Mouse (Mus musculus) limb, embryonic 14.5 days (tissue): ENCODE measurements around the gene Tmem41a. TPM values are rescaled to one million over a fixed set of nuclear protein-coding genes. Genes with fewer than 3 reads are reported as not detected.
"Not testable (repeated sequence)": the region's sequence is repeated elsewhere in the genome, so short reads cannot be mapped to it uniquely, and the experiment has no call there.

Source experiments
- ATAC-seq: fragments of 200-750 bp; cut with Nextera tagmentation; 2 replicates; pipeline ENCODE4 v1.8.0; 2017; ENCODE audit warnings: low read depth, moderate number of reproducible peaks, moderate TSS enrichment; ENCODE audit not compliant: low FRiP score
- DNase-seq: peaks from one replicate; pipeline ENCODE4 v3.0.0-alpha.2; 2015; ENCODE audit warnings: low spot score
- H3K27ac ChIP-seq: fragments of 300-500 bp; sonication (generic); replicated peaks from 2 replicates; pipeline ENCODE4 v1.5.1; 2014; ENCODE audit warnings: low read depth, mild to moderate bottlenecking, low read length, moderate library complexity, mixed read lengths
- H3K27me3 ChIP-seq: fragments of 300-500 bp; sonication (generic); 2 replicates; pipeline ENCODE4 v1.6.1; 2014; ENCODE audit warnings: low read length, mixed read lengths; ENCODE audit not compliant: control insufficient read depth, insufficient read depth
- H3K36me3 ChIP-seq: fragments of 300-500 bp; sonication (generic); 2 replicates; pipeline ENCODE4 v1.6.1; 2014; ENCODE audit warnings: mild to moderate bottlenecking, low read length, moderate library complexity, mixed read lengths; ENCODE audit not compliant: control insufficient read depth, insufficient read depth
- H3K4me1 ChIP-seq: fragments of 300-500 bp; sonication (generic); 2 replicates; pipeline ENCODE4 v1.6.1; 2014; ENCODE audit warnings: antibody characterized with exemption, low read length, mixed read lengths; ENCODE audit not compliant: control insufficient read depth, insufficient read depth
- H3K4me2 ChIP-seq: fragments of 300-500 bp; sonication (generic); replicated peaks from 2 replicates; pipeline ENCODE4 v1.6.1; 2014; ENCODE audit warnings: low read depth, mild to moderate bottlenecking, low read length, moderate library complexity; ENCODE audit not compliant: severe bottlenecking
- H3K4me3 ChIP-seq: fragments of 300-500 bp; sonication (generic); replicated peaks from 2 replicates; pipeline ENCODE4 v1.5.1; 2014; ENCODE audit warnings: low read length
- H3K9ac ChIP-seq: fragments of 300-500 bp; sonication (generic); 2 replicates; pipeline ENCODE4 v1.6.1; 2014; ENCODE audit warnings: mild to moderate bottlenecking, low read depth, low read length, moderate library complexity; ENCODE audit not compliant: severe bottlenecking
- H3K9me3 ChIP-seq: fragments of 300-500 bp; sonication (generic); 2 replicates; pipeline ENCODE4 v1.6.1; 2016; ENCODE audit warnings: low read length; ENCODE audit not compliant: control insufficient read depth
- POLR2A ChIP-seq: fragments of 200-500 bp; IDR thresholded peaks from 2 replicates; pipeline ENCODE4 v1.8.0; 2012; ENCODE audit warnings: inconsistent platforms, mild to moderate bottlenecking, moderate library complexity, borderline replicate concordance; ENCODE audit not compliant: insufficient read depth, insufficient read length; ENCODE audit errors: extremely low read depth
- WGBS: fragments of 180-500 bp; shearing (Covaris S2); extraction: QIAGEN DNeasy Blood & Tissue Kit; methylation state at CpG from one replicate; pipeline ENCODE4 v1.1.7; 2014; 5-methylcytosine and 5-hydroxymethylcytosine counted together
- polyA plus RNA-seq, 2 experiments: library from polyadenylated mRNA; depleted of rRNA in 1 of 2; stranded (reverse) in 1 of 2; unstranded in 1 of 2; fragments of >200 nt; fragmentation: Nextera tagmentation in 1 of 2; extraction: Ambion mirVana in 1 of 2; gene quantifications; 2 replicates each; pipeline versions ENCODE4 v1.2.1 to v1.2.3; 2012 to 2014

The Tmem41a gene
- polyA plus RNA-seq (2012; rRNA removed) (27.6 and 30.5 TPM in 2 replicates), polyA plus RNA-seq (2014; fragmentation: Nextera tagmentation; extraction: Ambion mirVana) (42.3 and 42.8 TPM in 2 replicates)

DNA sequence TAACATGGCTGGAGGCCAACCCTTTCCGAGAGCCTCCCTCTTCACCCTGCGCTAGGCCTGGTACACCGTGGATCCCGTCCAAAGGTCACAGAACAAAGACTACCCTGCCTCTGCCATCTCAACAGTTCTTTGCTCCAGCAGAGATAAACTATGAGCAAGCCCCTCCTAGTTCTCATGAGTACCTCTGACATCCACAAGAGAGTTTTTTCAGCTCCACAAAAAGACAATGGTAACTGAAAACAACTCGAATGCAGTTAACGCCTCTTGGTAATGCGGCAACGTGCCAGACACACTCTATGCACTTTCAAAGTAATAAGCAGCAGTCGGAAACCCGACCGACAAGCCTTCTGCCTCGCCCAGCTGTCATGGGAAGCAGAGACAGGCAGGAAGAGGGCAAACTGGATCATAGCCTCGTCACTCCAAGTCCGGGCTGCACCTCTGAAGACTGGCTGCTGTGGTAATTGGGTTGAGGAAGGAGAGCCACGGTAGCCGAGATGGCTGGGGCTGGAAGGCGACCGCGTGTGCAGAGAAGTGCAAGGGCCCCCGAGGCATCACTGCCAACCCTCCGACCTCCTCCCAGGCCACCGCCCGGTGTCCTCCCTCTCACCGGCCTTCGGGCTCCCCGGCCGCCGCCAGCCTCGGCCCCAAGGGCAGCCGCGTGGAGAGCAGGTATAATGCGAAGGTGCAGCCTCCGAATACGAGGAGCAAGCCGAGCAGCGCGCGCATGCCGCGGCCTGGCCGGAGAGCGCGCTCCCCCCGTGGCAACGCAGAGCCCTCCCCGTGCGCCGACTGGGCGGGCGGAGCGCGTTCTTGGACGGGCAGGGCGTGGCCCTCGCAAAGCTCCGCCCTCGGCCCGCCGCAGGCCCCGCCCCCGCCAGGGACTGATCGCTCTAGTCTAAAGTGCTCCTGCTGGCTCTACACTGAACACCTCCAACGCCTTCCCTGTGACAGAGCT is at the start of gene Tmem41a:
TSS of gene Tmem41a (minus strand) at position 792 of the 955 bp plus-strand sequence.
- WGBS, result 1% methylated on average over 34 of the region's 63 CpGs
- peak within 1 kb of the TSS; percentile 82 for H3K9ac ChIP-seq
- peak within 1 kb of the TSS; percentile 63; the same call in 1 of the 2 replicates for H3K27ac ChIP-seq
- peak; percentile 65; the same call in 1 of the 2 replicates for TF ChIP-seq POLR2A
- H3K4me2 ChIP-seq, result peak within 1 kb of the TSS; percentile 89
- peak; percentile 81 for DNase-seq
- no peaks in the 10 kb centered on the region for H3K27me3 ChIP-seq
- no peaks in the 10 kb centered on the region for H3K36me3 ChIP-seq
- ATAC-seq, result peak; percentile 97
- peak within 1 kb of the TSS; percentile 75 for H3K4me3 ChIP-seq
- peaks cover 10% of the 10 kb centered on the region for H3K4me1 ChIP-seq
- H3K9me3 ChIP-seq, result no peaks in the 10 kb centered on the region

DNA sequence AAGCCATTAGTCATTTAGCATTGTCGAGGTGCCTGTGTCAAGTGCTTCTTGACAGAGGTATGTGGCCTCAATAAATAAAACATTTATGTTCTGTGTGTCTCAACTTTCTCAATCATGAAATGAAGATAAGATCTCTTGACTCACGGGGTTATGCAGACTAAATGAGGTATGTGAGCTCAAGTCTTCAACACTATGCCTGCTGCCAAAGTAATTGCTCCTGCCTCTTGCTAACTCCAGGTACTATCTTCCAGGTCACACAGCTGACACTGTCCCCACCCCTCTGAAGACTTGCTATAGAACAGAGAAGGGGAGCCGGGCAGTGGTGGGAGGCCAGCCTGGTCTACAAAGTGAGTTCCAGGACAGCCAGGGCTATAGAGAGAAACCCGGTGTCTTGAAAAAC is 49.0 kb upstream of the Tmem41a start:
- DNase-seq (no peak), ATAC-seq (no peak)
- Histone ChIP-seq H3K4me3 (no peak overlapping the region), H3K9me3 (no peaks in the 10 kb centered on the region), H3K36me3 (no peaks in the 10 kb centered on the region), H3K4me2 (no peak overlapping the region), H3K27ac (no peak overlapping the region), H3K9ac (no peak overlapping the region), H3K4me1 (no peaks in the 10 kb centered on the region), H3K27me3 (no peaks in the 10 kb centered on the region)
- WGBS, result 52% methylated on average over 4 of the region's 4 CpGs
- TF ChIP-seq POLR2A, result no peak

DNA sequence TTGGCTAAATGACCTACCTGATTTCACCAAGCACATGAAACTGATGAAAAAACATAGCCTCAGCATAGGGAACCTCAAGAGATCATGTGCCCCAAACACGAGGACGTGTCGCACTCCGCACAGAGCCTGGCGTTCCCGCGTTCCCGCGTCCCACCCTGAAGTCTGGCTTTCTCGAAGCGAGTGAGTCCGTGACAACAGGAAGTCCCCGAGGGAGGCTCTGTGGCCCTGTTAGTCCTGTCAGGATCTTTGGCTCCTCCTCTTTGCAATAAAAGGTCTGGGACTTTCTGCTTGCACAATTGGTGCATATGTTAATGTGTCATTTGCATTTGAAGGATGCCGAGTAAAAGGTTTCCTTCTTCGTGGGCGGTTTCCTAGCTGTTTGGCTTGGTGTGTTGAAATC is 48.0 kb upstream of the Tmem41a start, which contains the start of gene Liph:
TSS of gene Liph (minus strand) at position 360 of the 400 bp plus-strand sequence.
- no peaks in the 10 kb centered on the region for H3K9me3 ChIP-seq
- H3K27ac ChIP-seq, result no peak within 1 kb of the TSS
- 6% methylated on average over 16 of the region's 16 CpGs for WGBS
- H3K27me3 ChIP-seq, result no peaks in the 10 kb centered on the region
- ATAC-seq, result no peak
- H3K4me3 ChIP-seq, result 0 out of 2 replicates have a peak within 1 kb of the TSS, but pooled peaks have one; percentile 9
- H3K36me3 ChIP-seq, result no peaks in the 10 kb centered on the region
- H3K9ac ChIP-seq, result no peak within 1 kb of the TSS
- TF ChIP-seq POLR2A, result no peak
- no peaks in the 10 kb centered on the region for H3K4me1 ChIP-seq
- DNase-seq, result peak; percentile 49
- peak within 1 kb of the TSS; percentile 36 for H3K4me2 ChIP-seq

DNA sequence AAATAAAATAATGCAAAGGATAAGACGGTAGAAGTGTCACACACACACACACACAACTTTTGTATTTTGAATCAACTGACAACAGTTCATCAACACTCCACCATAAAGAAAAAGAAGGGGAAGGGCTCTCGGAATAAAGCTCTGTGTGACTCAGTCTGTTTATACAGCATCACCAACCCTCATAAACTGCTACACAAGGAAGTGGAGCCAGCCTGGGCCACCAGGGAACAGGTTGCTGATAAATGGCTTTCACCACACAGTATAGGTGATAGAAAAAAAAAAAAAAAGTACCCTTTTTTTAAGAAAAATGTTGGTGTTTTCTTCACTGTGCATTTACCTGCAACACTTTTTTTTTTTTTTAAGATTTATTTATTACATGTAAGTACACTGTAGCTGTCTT is 44.4 kb upstream of the Tmem41a start:
- WGBS, result 73% methylated on average over 2 of the region's 2 CpGs
- DNase-seq (no peak), ATAC-seq (no peak)
- no peak overlapping the region for H3K27ac ChIP-seq
- H3K9me3 ChIP-seq, result no peaks in the 10 kb centered on the region
- no peak overlapping the region for H3K4me2 ChIP-seq
- H3K4me3 ChIP-seq, result no peak overlapping the region
- H3K36me3 ChIP-seq, result no peaks in the 10 kb centered on the region
- H3K9ac ChIP-seq, result no peak overlapping the region
- no peaks in the 10 kb centered on the region for H3K27me3 ChIP-seq
- TF ChIP-seq POLR2A, result no peak
- H3K4me1 ChIP-seq, result no peaks in the 10 kb centered on the region

GRCm38 (mm10) chr16:21990893-21991292 is 43.5 kb upstream of the Tmem41a start:
- not testable (repeated sequence) for H3K4me3 ChIP-seq, H3K9ac ChIP-seq, DNase-seq, ATAC-seq, H3K27ac ChIP-seq, H3K4me2 ChIP-seq, H3K9me3 ChIP-seq, H3K36me3 ChIP-seq, H3K27me3 ChIP-seq, H3K4me1 ChIP-seq
